9 mouse cellular contexts compared by ENCODE assay signal in the genomic region with DNA sequence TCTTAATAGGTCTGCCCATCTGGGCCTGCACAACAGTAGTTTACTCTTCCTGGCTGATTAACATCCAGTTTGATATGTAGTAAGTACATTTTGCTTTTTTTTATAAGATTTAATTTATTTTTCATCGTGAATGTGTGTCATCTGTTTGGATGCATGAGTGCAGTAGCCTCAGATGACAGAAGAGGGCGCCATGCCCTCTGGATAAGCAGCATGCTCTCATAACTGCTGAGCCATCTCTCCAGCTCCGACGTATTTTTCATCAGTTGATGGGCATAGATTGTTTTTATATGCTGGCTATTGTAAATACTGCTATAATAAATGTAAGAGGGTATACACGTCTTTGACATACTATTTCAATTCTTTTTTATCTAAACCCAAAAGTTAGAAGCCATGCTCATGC. TPM values are rescaled to one million over a fixed set of nuclear protein-coding genes. Genes with fewer than 3 reads are reported as not detected.
DNase-seq lines count a peak whose midpoint lies in the region; ATAC-seq lines count a peak whose summit lies in the region.
"Had no signal": no experiment of that assay in that cellular context is flagged by ENCODE, and none has a peak within 500 bp of the region (broad histone marks: within the 10 kb centered on the region; RNA-seq: fewer than 3 reads in every experiment).

No protein-coding gene starts in this region.

- WGBS in hindbrain, embryonic 10.5 days = 35% methylated on average over 5 of the region's 5 CpGs
- WGBS in hindbrain, embryonic 13.5 days = 33% methylated on average over 5 of the region's 5 CpGs

- H3K4me3 ChIP-seq in hindbrain, embryonic 10.5 days = no peak overlapping the region
- no peak overlapping the region for H3K4me3 ChIP-seq in hindbrain, embryonic 13.5 days
- H3K4me3 ChIP-seq: liver, embryonic 15.5 days had no signal

- H3K4me1 ChIP-seq in hindbrain, embryonic 10.5 days (replicated peaks) = no peaks in the 10 kb centered on the region
- H3K4me1 ChIP-seq in hindbrain, embryonic 13.5 days (replicated peaks) = no peaks in the 10 kb centered on the region
- H3K4me1 ChIP-seq: liver, embryonic 15.5 days had no signal

- no peak overlapping the region for H3K9ac ChIP-seq in hindbrain, embryonic 13.5 days
- H3K9ac ChIP-seq: liver, embryonic 15.5 days had no signal

- H3K9me3 ChIP-seq in hindbrain, embryonic 10.5 days = no peaks in the 10 kb centered on the region
- no peaks in the 10 kb centered on the region for H3K9me3 ChIP-seq in hindbrain, embryonic 13.5 days
- H3K9me3 ChIP-seq: liver, embryonic 15.5 days had no signal

- H3K36me3 ChIP-seq in hindbrain, embryonic 10.5 days = no peaks in the 10 kb centered on the region
- no peaks in the 10 kb centered on the region for H3K36me3 ChIP-seq in hindbrain, embryonic 13.5 days
- H3K36me3 ChIP-seq: liver, embryonic 15.5 days had no signal

- H3K27me3 ChIP-seq in hindbrain, embryonic 10.5 days (ENCODE audit: insufficient read depth, poor library complexity, severe bottlenecking) = no peaks in the 10 kb centered on the region
- no peaks in the 10 kb centered on the region for H3K27me3 ChIP-seq in hindbrain, embryonic 13.5 days
- H3K27me3 ChIP-seq: liver, embryonic 15.5 days had no signal

- H3K4me2 ChIP-seq in hindbrain, embryonic 13.5 days = no peak overlapping the region
- H3K4me2 ChIP-seq: liver, embryonic 15.5 days had no signal

- DNase-seq in hindbrain, embryonic 10.5 days (ENCODE audit: low spot score) = peak; percentile 22
- peak; percentile 10 for DNase-seq in urinary bladder, postnatal 14 days (ENCODE audit: low spot score)
- DNase-seq in urinary bladder, postnatal 36 days (ENCODE audit: low spot score in 2 of 2) = no peak
- DNase-seq in cerebellum, postnatal 10 days = peak; percentile 61 to 67
- peak; percentile 42 for DNase-seq in layer of hippocampus, adult 9-11 months
- DNase-seq in right cerebral cortex, postnatal 10 days (ENCODE audit: low spot score in 2 of 2) = peak; percentile 49 to 59
- DNase-seq in MN1 (ENCODE audit: low spot score) = no peak

- no peak for ATAC-seq in hindbrain, embryonic 13.5 days (ENCODE audit: low FRiP score)

- no peak overlapping the region for H3K27ac ChIP-seq in hindbrain, embryonic 10.5 days
- no peak overlapping the region for H3K27ac ChIP-seq in hindbrain, embryonic 13.5 days
- H3K27ac ChIP-seq: liver, embryonic 15.5 days had no signal

RNA-seq across cellular contexts. Expression of gene Kctd12, which starts 29.3 kb away (rescaled TPM):
- 4.2 and 5.2 TPM in 2 replicates for polyA plus RNA-seq in hindbrain, embryonic 10.5 days (2016; fragmentation: Nextera tagmentation; extraction: Ambion mirVana)
- polyA plus RNA-seq in hindbrain, embryonic 13.5 days (2015; fragmentation: Nextera tagmentation; extraction: Ambion mirVana) = 9.1 and 16.1 TPM in 2 replicates

RNA-seq across cellular contexts. Expression of gene Acod1, which starts 35.0 kb away (rescaled TPM):
- not detected in 2 replicates for polyA plus RNA-seq in hindbrain, embryonic 10.5 days (2016; fragmentation: Nextera tagmentation; extraction: Ambion mirVana)
- polyA plus RNA-seq in hindbrain, embryonic 13.5 days (2015; fragmentation: Nextera tagmentation; extraction: Ambion mirVana) = not detected in 2 replicates

RNA-seq across cellular contexts. Expression of gene Cln5, which starts 58.2 kb away (rescaled TPM):
- polyA plus RNA-seq in hindbrain, embryonic 10.5 days (2016; fragmentation: Nextera tagmentation; extraction: Ambion mirVana) = 23.5 and 28.8 TPM in 2 replicates
- polyA plus RNA-seq in hindbrain, embryonic 13.5 days (2015; fragmentation: Nextera tagmentation; extraction: Ambion mirVana) = 15.0 and 15.2 TPM in 2 replicates

Comparison
In these comparisons a context has a peak if more than half of its experiments do, and no peak if none do; other contexts are left out.
1. DNase-seq: peak in hindbrain, embryonic 10.5 days (single experiment), urinary bladder, postnatal 14 days (single experiment), cerebellum, postnatal 10 days (2 of 2), layer of hippocampus, adult 9-11 months (single experiment) and right cerebral cortex, postnatal 10 days (2 of 2); none in urinary bladder, postnatal 36 days (0 of 2) and MN1 (single experiment).